Mouse (Mus musculus): ENCODE results near the gene Bpgm.

- TF ChIP-seq POLR2A (IDR thresholded peaks at IDR 0.05; ENCODE audit: insufficient read length, low read depth): no peak
- TF ChIP-seq TCF12 (IDR thresholded peaks at IDR 0.05; ENCODE audit: insufficient read depth, poor library complexity, severe bottlenecking): no peak
- TF ChIP-seq MAX (IDR thresholded peaks at IDR 0.05; ENCODE audit: low read depth): no peak
- no peak for TF ChIP-seq MYOD1 (IDR thresholded peaks at IDR 0.05; ENCODE audit: control insufficient read depth in 1 of 3, insufficient read length in 2 of 3, low read depth in 2 of 3)
- TF ChIP-seq POLR2AphosphoS2 (IDR thresholded peaks at IDR 0.05; ENCODE audit: insufficient read length, low read depth): no peak
- TF ChIP-seq TCF3 (IDR thresholded peaks at IDR 0.05; ENCODE audit: insufficient read length, low read depth): no peak
- no peak for TF ChIP-seq CEBPB (IDR thresholded peaks at IDR 0.05; ENCODE audit: insufficient read depth, poor library complexity, severe bottlenecking)
- no peak for TF ChIP-seq USF1 (IDR thresholded peaks at IDR 0.05; ENCODE audit: low read depth)
- TF ChIP-seq E2F4 (IDR thresholded peaks at IDR 0.05; ENCODE audit: insufficient read depth): no peak
- TF ChIP-seq MYOG (IDR thresholded peaks at IDR 0.05; ENCODE audit: control insufficient read depth in 1 of 3, insufficient read depth in 1 of 3, insufficient read length in 2 of 3, low read depth in 2 of 3): no peak
Observed at GRCm38 (mm10) chr6:34544207-34544602, 68.2 kb downstream of the Bpgm start.

Measured in myocyte (in vitro differentiated cells).